Mouse (Mus musculus) heart, embryonic 14.5 days (tissue): Measurements from ENCODE around the gene Rnaseh2a. TPM values are rescaled to one million over a fixed set of nuclear protein-coding genes. Genes with fewer than 3 reads are reported as not detected.

Experiments
- ATAC-seq: fragments of 200-750 bp; cut with Nextera tagmentation; 2 replicates; pipeline ENCODE4 v1.8.0; 2017; ENCODE audit warnings: low read depth, moderate TSS enrichment; ENCODE audit not compliant: insufficient number of reproducible peaks, insufficient read depth, low FRiP score
- H3K27ac ChIP-seq, 2 experiments: fragments of 200-500 bp in 1 of 2; fragments of 300-500 bp in 1 of 2; sonication (generic) in 1 of 2; replicated peaks in 1 of 2; 2 replicates each; pipeline ENCODE4 v1.5.1; 2012 to 2014; ENCODE audit warnings: low read depth in 2 of 2, low read length in 2 of 2, control low read depth in 1 of 2, mild to moderate bottlenecking in 1 of 2, mixed read lengths in 1 of 2; ENCODE audit not compliant: control insufficient read depth in 1 of 2, insufficient read depth in 1 of 2
- H3K27me3 ChIP-seq: fragments of 300-500 bp; sonication (generic); 2 replicates; pipeline ENCODE4 v1.6.1; 2014; ENCODE audit warnings: mild to moderate bottlenecking, low read length, control low read depth; ENCODE audit not compliant: control insufficient read depth, insufficient read depth
- H3K36me3 ChIP-seq: fragments of 300-500 bp; sonication (generic); 2 replicates; pipeline ENCODE4 v1.6.1; 2014; ENCODE audit warnings: mild to moderate bottlenecking, control low read depth, low read length, mixed read lengths; ENCODE audit not compliant: control insufficient read depth, insufficient read depth
- H3K4me1 ChIP-seq, 2 experiments: fragments of 200-500 bp in 1 of 2; fragments of 300-500 bp in 1 of 2; sonication (generic) in 1 of 2; 2 replicates each; pipeline ENCODE4 v1.6.1; 2012 to 2014; ENCODE audit warnings: low read length in 2 of 2, control low read depth in 1 of 2, mixed read lengths in 1 of 2; ENCODE audit not compliant: control insufficient read depth in 2 of 2, insufficient read depth in 2 of 2
- H3K4me2 ChIP-seq: fragments of 300-500 bp; sonication (generic); 2 replicates; pipeline ENCODE4 v1.6.1; 2014; ENCODE audit warnings: mild to moderate bottlenecking, low read length
- H3K4me3 ChIP-seq, 2 experiments: fragments of 200-500 bp in 1 of 2; fragments of 300-500 bp in 1 of 2; sonication (generic) in 1 of 2; 2 replicates each; pipeline ENCODE4 v1.5.1; 2012 to 2014; ENCODE audit warnings: low read length in 2 of 2, mild to moderate bottlenecking in 2 of 2, control low read depth in 1 of 2, low read depth in 1 of 2, moderate library complexity in 1 of 2; ENCODE audit not compliant: control insufficient read depth in 1 of 2, insufficient read depth in 1 of 2
- H3K9ac ChIP-seq: fragments of 300-500 bp; sonication (generic); 2 replicates; pipeline ENCODE4 v1.6.1; 2014; ENCODE audit warnings: mild to moderate bottlenecking, low read length
- H3K9me3 ChIP-seq: fragments of 300-500 bp; sonication (generic); 2 replicates; pipeline ENCODE4 v1.6.1; 2016; ENCODE audit warnings: low read length, control low read depth; ENCODE audit not compliant: control insufficient read depth
- WGBS: fragments of 180-500 bp; shearing (Covaris S2); extraction: QIAGEN DNeasy Blood & Tissue Kit; methylation state at CpG from one replicate; pipeline ENCODE4 v1.1.7; 2014; 5-methylcytosine and 5-hydroxymethylcytosine counted together
- polyA plus RNA-seq: library from polyadenylated mRNA; unstranded; fragments of >200 nt; fragmentation: Nextera tagmentation; extraction: Ambion mirVana; gene quantifications from 2 replicates; pipeline ENCODE4 v1.2.1, GENCODE M21; 2014

The Rnaseh2a gene
- polyA plus RNA-seq, 1 experiment from 2014 or later: 80.8 TPM

DNA sequence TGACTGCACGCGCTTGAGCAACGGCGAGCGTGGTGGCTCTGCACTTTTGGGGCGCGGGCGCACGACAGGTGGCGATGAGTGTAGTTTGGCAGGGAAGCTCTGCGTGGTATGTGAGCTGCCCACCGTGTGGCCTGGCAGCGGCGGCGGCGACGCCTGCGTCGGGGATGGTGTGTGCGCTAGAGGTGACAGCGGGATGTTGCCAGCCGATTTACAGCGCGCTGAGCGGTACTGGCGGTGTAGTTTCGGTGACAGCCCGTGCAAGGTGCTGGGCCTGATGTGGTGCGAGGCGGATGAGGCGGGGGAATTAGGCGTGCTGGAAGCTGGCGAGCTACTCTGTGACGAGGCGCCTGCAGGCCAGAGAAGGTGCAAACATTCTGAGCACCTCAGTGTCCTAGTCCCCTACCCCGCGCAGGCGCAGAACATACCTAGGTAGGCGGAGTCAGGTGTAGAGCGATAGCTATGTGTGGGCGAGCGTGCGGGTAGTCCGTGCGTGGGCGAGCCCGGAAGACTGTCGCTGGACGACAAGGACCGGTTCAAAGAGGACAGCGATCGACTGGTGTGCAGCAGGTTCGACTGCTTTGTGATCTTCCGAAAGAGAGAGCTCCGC lies 56.6 kb downstream of the Rnaseh2a start:
- Histone ChIP-seq H3K9ac (peak overlapping the region; percentile 52), H3K36me3 (no peaks in the 10 kb centered on the region), H3K4me1 (peaks cover 3 to 11% of the 10 kb centered on the region in 2 experiments; a peak in 2 of 4 replicates), H3K4me2 (peak overlapping the region; percentile 87), H3K9me3 (peaks cover 5% of the 10 kb centered on the region), H3K27ac (no peak overlapping the region), H3K27me3 (peaks cover 71% of the 10 kb centered on the region), H3K4me3 (peak overlapping the region; percentile 45 to 49)
- peak; percentile 55; the same call in 1 of the 2 replicates for ATAC-seq
- 2% methylated on average over 55 of the region's 55 CpGs for WGBS

GRCm38 (mm10) chr8:84912391-84912790 lies 57.2 kb downstream of the Rnaseh2a start:
- Histone ChIP-seq H3K4me2 (peak overlapping the region; percentile 87), H3K36me3 (no peaks in the 10 kb centered on the region), H3K9me3 (peaks cover 5% of the 10 kb centered on the region), H3K27me3 (peaks cover 67% of the 10 kb centered on the region), H3K4me3 (peak overlapping the region; percentile 45 to 49; a peak in 3 of 4 replicates), H3K4me1 (peaks cover 4 to 11% of the 10 kb centered on the region in 2 experiments; a peak in 2 of 4 replicates), H3K9ac (peak overlapping the region; percentile 52), H3K27ac (no peak overlapping the region)
- ATAC-seq: no peak
- 15% methylated on average over 27 of the region's 27 CpGs for WGBS

DNA sequence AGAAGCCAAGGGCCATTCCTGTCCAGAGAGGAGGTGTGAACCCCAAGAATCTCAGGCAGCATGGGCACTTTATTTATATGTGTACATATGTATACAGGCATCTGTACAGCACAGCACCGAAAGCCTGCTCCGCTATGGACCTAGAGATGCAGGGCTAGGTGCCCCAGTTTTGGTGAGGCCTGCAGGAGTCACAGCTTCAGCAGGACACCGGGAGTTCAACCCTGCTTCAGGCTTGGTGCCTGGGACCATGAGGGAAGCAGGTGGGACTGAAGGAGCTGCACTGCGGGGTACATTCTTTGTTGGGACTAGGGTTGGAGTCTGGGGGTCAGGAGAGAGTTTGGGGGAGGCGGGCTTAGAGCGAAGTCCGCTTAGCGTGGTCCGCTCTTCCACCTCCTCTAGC lies 57.7 kb downstream of the Rnaseh2a start:
- WGBS: 75% methylated on average over 9 of the region's 9 CpGs
- H3K36me3 ChIP-seq: no peaks in the 10 kb centered on the region
- no peak overlapping the region for H3K4me3 ChIP-seq
- peaks cover 66% of the 10 kb centered on the region for H3K27me3 ChIP-seq
- no peak overlapping the region for H3K4me2 ChIP-seq
- no peak for ATAC-seq
- H3K9me3 ChIP-seq: peaks cover 5% of the 10 kb centered on the region
- H3K4me1 ChIP-seq: peaks cover 4 to 11% of the 10 kb centered on the region in 2 experiments; a peak in 2 of 4 replicates
- H3K27ac ChIP-seq: no peak overlapping the region
- no peak overlapping the region for H3K9ac ChIP-seq

- H3K36me3 ChIP-seq: no peaks in the 10 kb centered on the region
- no peak overlapping the region for H3K4me3 ChIP-seq
- H3K27ac ChIP-seq: no peak overlapping the region
- peaks cover 4 to 11% of the 10 kb centered on the region in 2 experiments; a peak in 2 of 4 replicates for H3K4me1 ChIP-seq
- H3K4me2 ChIP-seq: no peak overlapping the region
- peaks cover 5% of the 10 kb centered on the region for H3K9me3 ChIP-seq
- ATAC-seq: no peak
- WGBS: 83% methylated on average over 6 of the region's 6 CpGs
- no peak overlapping the region for H3K9ac ChIP-seq
- peaks cover 53% of the 10 kb centered on the region for H3K27me3 ChIP-seq
Observed at GRCm38 (mm10) chr8:84910551-84910950, 59.0 kb downstream of the Rnaseh2a start.

GRCm38 (mm10) chr8:84909949-84910348 lies 59.6 kb downstream of the Rnaseh2a start:
- WGBS: 79% methylated on average over 5 of the region's 5 CpGs
- H3K4me1 ChIP-seq: peaks cover 4 to 11% of the 10 kb centered on the region in 2 experiments; a peak in 2 of 4 replicates
- no peak for ATAC-seq
- no peak overlapping the region for H3K9ac ChIP-seq
- no peaks in the 10 kb centered on the region for H3K36me3 ChIP-seq
- H3K4me2 ChIP-seq: no peak overlapping the region
- no peak overlapping the region for H3K27ac ChIP-seq
- H3K9me3 ChIP-seq: peaks cover 5% of the 10 kb centered on the region
- peaks cover 50% of the 10 kb centered on the region for H3K27me3 ChIP-seq
- no peak overlapping the region for H3K4me3 ChIP-seq

DNA sequence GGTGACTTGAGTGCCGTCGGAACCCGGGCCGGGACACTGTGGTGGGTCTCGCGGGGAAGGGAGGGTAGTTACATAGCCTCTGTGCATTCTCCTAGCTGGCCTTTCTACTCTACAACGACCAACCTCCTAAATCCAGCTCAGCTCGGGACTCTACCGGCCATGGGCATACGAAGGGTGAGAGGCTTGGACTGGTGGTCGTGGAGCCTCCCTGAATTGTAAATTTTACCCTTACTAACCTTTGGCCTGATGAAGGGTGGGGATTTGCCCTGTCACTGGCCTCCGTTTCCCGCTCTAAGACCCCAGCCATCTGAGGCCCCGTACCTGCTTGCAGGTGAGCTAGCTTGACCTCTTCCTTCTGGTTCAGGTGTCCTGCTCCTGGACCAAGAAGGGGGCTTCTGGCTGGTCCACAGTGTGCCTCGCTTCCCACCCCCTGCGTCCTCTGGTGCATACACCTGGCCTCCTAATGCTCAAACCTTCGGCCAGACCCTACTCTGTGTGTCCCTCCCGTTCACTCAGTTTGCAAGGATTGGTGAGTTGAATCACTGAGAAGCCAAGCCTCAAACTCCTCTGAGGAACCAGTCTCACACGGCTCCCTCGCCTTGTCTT lies 60.3 kb downstream of the Rnaseh2a start:
- ATAC-seq: no peak; the same call in 1 of the 2 replicates
- peak overlapping the region; percentile 75 for H3K9ac ChIP-seq
- peaks cover 54% of the 10 kb centered on the region for H3K27me3 ChIP-seq
- H3K4me3 ChIP-seq: peak overlapping the region; percentile 48 to 51
- H3K27ac ChIP-seq: no peak overlapping the region
- H3K9me3 ChIP-seq: peaks cover 4% of the 10 kb centered on the region
- no peaks in the 10 kb centered on the region for H3K36me3 ChIP-seq
- WGBS: 49% methylated on average over 20 of the region's 20 CpGs
- peak overlapping the region; percentile 94 for H3K4me2 ChIP-seq
- H3K4me1 ChIP-seq: peaks cover 4 to 11% of the 10 kb centered on the region in 2 experiments; a peak in 2 of 4 replicates

- WGBS: under 1% methylated on average over 44 of the region's 45 CpGs
- H3K4me1 ChIP-seq: peaks cover 4 to 11% of the 10 kb centered on the region in 2 experiments; a peak in 3 of 4 replicates
- H3K4me3 ChIP-seq: peak within 1 kb of the TSS; percentile 48 to 51
- peak within 1 kb of the TSS; percentile 94 for H3K4me2 ChIP-seq
- H3K9ac ChIP-seq: peak within 1 kb of the TSS; percentile 75
- H3K27ac ChIP-seq: no peak within 1 kb of the TSS; a peak in 1 of 4 replicates
- ATAC-seq: peak; percentile 88
- no peaks in the 10 kb centered on the region for H3K9me3 ChIP-seq
- peaks cover 50% of the 10 kb centered on the region for H3K27me3 ChIP-seq
- H3K36me3 ChIP-seq: no peaks in the 10 kb centered on the region
Observed at GRCm38 (mm10) chr8:84908421-84909161, 61.0 kb downstream of the Rnaseh2a start, which contains the start of gene Dnase2a. Gene Dnase2a (plus strand): TSS chr8:84908560.
